Mouse (Mus musculus) heart, adult 18-20 months (tissue): ENCODE measurements around the gene Vti1a. TPM values are rescaled to one million over a fixed set of nuclear protein-coding genes. Genes with fewer than 3 reads are reported as not detected.

Experiments used
- DNase-seq, 2 experiments: peaks; one replicate each; pipeline ENCODE4 v3.0.0; 2021 to 2022; ENCODE audit warnings: mixed read lengths in 1 of 2
- total RNA-seq, 2 experiments: library from RNA; stranded (reverse); gene quantifications; 2 replicates each; pipeline ENCODE4 v1.2.3; 2021

Gene Vti1a
- total RNA-seq, 2 experiments from 2014 or later, result 16.1 to 17.0 TPM

GRCm38 (mm10) chr19:55588948-55589896, 273.1 kb downstream of the Vti1a start:
- DNase-seq, result no peak

GRCm38 (mm10) chr19:55592876-55593691, 277.0 kb downstream of the Vti1a start:
- DNase-seq, result no peak

- DNase-seq, result peak; percentile 54 to 64
These were observed 277.8 kb downstream of the Vti1a start for GRCm38 (mm10) chr19:55593729-55594444.

GRCm38 (mm10) chr19:55594451-55594850, 278.4 kb downstream of the Vti1a start:
- no peak for DNase-seq

- DNase-seq, result no peak
These were observed 280.0 kb downstream of the Vti1a start for GRCm38 (mm10) chr19:55595945-55596649.

GRCm38 (mm10) chr19:55596804-55597203, 280.7 kb downstream of the Vti1a start:
- DNase-seq, result no peak

GRCm38 (mm10) chr19:55597296-55597695, 281.2 kb downstream of the Vti1a start:
- DNase-seq, result no peak

GRCm38 (mm10) chr19:55597951-55598350, 281.9 kb downstream of the Vti1a start:
- no peak for DNase-seq

GRCm38 (mm10) chr19:55599124-55599523, 283.0 kb downstream of the Vti1a start:
- DNase-seq, result no peak

GRCm38 (mm10) chr19:55607725-55608124, 291.6 kb downstream of the Vti1a start:
- no peak for DNase-seq

GRCm38 (mm10) chr19:55608858-55609375, 292.8 kb downstream of the Vti1a start:
- no peak for DNase-seq

GRCm38 (mm10) chr19:55609806-55610205, 293.7 kb downstream of the Vti1a start:
- DNase-seq, result no peak

- DNase-seq, result no peak
These were observed 299.6 kb downstream of the Vti1a start for GRCm38 (mm10) chr19:55615743-55616142.

GRCm38 (mm10) chr19:55616276-55616675, 300.2 kb downstream of the Vti1a start:
- DNase-seq, result peak; percentile 21 to 42

- no peak for DNase-seq
These were observed 300.8 kb downstream of the Vti1a start for GRCm38 (mm10) chr19:55616937-55617336.

GRCm38 (mm10) chr19:55618546-55618945, 302.5 kb downstream of the Vti1a start:
- DNase-seq, result no peak

- DNase-seq, result no peak
These were observed 304.4 kb downstream of the Vti1a start for GRCm38 (mm10) chr19:55620411-55621008.

GRCm38 (mm10) chr19:55621011-55621625, 305.0 kb downstream of the Vti1a start:
- no peak for DNase-seq

- no peak for DNase-seq
These were observed 306.7 kb downstream of the Vti1a start for GRCm38 (mm10) chr19:55622821-55623220.

GRCm38 (mm10) chr19:55623605-55624004, 307.5 kb downstream of the Vti1a start:
- DNase-seq, result no peak
